Mouse (Mus musculus): Measurements from ENCODE around the gene AU040320. TPM values are rescaled to one million over a fixed set of nuclear protein-coding genes. Genes with fewer than 3 reads are reported as not detected.

Gene AU040320
- total RNA-seq, 2 experiments from 2014 or later: 21.7 to 24.3 TPM

DNA sequence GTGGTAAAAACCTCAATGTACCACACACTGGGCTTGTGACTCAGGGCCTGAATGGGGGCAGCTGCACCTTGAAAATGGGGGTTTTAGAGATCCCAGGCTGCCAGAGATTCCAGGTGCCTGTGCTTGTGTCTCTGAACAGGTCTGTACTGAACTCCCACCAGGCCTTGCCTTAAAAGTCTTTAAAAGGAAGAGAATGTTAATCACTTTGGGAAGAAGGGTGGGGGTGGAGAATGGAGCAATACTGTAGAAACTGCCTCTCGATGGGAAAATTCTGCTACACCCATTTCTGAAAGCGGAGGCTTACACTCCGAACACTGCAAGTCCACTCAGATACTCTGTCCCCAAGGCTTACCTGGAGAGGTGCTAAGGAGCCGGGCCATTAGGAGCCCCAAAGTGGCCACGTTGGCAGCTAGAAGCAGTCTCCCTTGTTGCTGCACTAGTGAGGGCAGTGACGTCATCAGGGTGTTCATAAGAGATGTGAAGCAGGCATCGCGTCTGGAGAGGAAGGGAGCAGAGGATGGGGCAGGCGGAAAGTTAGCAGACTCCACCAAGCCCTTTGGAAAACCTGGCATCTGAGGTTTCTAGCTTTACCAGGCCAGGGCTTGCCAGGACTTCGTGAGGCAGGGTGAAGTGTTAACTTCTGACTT, 7.0 kb upstream of the AU040320 start:
- no peak for DNase-seq
- intact Hi-C loops (cut with DNase I; ENCODE audit: low total_unique reads): loop anchor here (5.0 kb wide), 1 partner anchor 96 kb away; no protein-coding TSS in a partner anchor

DNA sequence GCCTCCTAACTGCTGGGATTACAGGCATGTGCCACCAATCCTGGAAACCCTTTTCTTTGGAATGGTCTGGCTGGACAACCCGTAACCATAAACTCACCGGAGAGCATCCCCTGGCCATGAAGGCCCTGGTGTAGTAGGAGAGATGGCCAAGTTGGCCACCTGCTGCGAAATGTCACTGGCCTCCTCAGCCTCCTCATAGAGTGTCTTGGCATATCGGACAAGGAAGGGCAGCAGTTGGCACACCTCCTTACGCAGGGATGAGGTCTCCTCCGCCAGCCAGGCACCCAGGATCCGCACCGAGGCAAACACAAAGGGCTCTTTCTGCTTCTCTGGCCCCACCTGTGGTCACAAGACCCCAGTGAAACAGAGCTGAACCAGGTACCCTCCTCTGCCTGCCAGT, 5.0 kb upstream of the AU040320 start:
- intact Hi-C loops (cut with DNase I; ENCODE audit: low total_unique reads): loop anchor here (5.0 kb wide), 1 partner anchor 94 kb away; no protein-coding TSS in a partner anchor
- DNase-seq: no peak

DNA sequence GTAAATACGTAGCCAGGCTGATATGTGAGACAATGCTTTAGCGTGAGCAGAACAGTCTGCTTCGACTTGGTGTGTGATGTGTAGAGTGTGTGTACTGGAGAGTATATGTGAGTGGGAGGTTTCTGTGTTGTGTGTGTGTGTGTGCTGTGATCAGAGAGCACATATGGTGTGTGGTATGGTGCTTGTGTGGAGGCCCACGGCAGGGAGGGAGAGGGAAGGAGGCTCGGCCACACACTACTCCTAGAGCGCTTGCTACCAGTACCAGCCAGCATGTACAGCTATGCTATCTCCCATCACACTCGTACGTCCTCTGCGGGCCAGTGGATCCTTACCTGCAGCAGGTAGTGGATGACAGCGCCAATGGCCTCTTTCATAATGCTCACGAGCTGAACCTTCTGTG, 3.8 kb upstream of the AU040320 start:
- intact Hi-C loops (cut with DNase I; ENCODE audit: low total_unique reads): loop anchor here (5.0 kb wide), 1 partner anchor 93 kb away; no protein-coding TSS in a partner anchor
- no peak for DNase-seq

DNA sequence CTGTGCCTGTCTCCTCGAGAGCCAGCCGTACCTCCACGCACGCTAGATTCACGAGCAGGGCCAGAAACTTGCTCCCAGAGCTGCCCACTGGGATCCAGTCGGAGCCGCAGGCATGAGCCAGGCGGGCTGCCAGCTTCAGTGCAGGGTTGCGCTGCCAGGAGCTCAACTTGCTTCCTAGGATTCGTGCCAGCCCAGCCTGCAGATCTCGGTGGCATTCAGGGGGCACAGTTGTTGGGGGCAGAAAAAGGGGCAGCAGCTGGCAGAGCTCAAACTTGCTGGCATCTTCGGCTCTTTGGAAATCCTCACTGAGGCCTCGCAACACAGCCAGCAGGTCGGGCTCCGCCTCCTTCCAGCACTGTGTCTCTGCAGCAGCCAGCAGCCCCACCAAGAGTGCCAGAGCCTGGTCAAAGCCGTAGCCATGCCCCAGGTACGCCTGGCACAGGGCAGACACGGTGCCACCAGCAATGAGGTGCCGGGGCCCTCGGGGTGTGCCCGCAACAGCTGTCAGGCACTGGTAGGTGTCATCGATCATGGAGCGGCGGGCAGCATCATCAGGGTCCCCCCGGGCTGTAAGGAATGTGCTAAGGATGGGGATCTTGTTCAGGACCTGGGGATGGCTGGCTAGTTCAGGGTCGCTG, 3.2 kb upstream of the AU040320 start:
- peak; percentile 79 for DNase-seq
- intact Hi-C loops (cut with DNase I; ENCODE audit: low total_unique reads): no loop called here

DNA sequence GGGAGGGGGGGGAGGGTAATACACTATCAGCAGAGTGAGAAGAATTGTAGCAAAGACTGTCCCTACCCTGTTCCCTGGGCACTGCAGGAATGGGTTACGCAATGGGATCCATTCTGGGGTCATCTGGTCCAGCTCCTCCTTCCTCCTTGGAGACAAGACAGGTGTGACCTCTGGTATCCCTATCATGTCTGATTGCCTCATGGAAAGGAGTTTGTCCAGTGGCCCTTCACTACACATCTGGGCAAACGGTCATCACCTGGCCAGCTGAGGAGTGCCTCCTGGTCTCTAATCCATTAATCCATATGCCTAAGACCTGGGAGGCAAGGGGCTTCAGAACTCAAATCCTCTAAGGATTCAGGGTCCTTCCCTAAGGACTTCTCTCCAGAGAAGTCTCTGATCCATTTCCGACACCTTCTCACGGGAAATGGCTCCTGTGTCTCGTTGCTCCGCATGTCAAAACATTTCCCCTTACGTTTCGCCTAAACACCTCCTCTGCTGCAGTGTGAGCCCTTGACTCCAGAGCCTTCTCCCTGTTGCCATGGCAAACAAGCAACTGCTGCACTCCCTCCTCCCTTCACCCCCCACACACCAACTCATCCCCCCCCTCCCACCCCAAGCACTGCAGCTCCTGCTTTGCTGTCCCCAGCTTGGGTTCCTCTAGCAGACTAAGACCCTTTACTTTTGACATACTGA, 2.3 kb upstream of the AU040320 start:
- intact Hi-C loops (cut with DNase I; ENCODE audit: low total_unique reads): no loop called here
- no peak for DNase-seq

DNA sequence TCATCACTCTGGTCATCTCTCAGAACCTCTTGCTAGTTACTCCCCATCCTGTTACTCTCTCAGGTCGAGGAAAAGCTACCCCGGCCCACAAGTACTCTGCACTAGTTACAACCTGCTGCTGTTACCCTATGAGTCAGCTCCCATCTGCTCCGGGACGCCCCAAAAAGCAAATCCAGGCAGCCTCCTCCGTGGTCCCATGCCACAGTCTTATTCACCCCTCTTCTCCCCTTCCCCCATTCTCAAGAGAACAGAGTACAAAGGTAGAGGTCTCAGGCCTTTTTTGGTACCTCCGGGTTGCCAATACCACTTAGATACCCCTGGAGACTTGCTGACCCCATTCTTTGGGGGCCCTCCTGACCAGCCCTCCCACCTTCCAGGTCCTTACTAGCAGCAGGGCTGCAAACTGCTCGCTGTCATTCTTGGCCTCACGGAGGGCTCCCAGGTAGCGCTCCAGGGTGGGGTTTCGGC, 1.8 kb upstream of the AU040320 start:
- no peak for DNase-seq
- intact Hi-C loops (cut with DNase I; ENCODE audit: low total_unique reads): no loop called here

DNA sequence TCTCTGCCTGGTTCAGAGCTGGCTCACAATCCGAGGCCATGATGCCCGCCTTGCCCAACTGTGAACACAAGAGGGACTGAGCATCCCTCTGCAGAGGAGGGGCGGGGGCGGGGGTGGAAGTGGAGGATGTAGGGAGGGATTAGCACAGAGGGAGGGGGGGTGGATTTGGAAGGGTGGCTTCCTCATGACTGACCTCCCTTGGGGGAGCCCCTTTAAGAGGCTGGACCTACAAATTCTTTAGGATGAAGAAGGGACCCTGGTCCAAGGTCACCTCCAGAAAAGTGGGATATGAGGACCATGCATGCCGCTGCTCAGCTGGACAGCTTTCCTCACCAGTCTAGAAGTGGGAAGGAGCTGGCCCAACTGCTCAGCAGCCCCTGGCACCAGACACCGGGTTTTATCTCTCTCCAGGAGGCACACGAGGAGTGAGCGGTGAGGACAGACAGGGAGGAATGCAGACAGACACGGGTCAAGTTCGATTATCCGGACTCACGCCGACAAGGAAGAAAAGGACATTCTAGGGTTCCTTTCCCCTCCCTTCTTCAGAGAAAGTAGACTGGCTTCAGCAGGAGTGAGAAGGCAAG, 1.2 kb upstream of the AU040320 start:
- no peak for DNase-seq
- intact Hi-C loops (cut with DNase I; ENCODE audit: low total_unique reads): no loop called here

DNA sequence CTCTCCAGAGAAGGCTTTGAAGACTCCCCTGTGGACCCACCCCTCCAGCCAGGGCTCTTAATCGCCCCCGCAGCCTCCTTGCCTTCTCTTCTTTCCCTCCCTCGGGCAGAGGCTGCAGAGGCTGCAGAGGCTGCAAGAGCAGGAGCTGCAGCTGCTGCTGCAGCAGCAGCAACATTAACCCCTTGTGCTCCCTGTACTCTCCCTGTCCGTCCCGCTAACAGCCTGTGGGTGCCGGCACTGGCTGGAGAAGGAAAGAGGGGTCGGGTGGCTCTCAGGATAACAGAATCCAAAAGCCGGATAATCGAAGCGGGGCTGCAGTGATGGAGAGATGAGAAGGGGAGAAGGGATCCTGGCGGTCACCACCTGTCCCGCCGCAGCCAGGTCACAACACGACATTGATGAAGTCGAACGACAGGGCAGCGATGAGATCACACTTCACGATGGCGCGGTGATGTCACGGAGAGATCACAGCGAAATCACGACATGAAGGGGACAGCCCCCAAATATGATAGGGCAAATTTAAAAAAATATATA, 669 bp upstream of the AU040320 start:
- intact Hi-C loops (cut with DNase I; ENCODE audit: low total_unique reads): no loop called here
- DNase-seq: no peak

DNA sequence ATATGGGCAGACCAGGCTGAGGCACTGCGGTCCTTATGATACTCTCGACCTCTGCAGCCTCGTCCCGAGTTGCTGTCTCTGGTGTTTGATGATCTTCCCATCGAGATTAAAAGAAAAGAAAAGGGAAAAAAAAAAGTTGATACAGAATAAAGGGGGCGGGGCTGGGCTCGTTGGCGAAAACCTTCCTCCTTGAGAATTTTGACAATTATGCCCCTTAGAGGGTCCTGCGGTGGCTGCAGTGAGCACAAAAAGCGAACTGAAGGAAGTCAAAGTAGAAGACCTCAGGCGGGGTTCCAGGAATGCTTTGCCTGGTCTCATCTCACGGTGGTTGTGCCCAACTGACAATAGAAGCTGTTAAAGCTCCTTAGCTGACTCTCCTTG, 877 bp downstream of the AU040320 start:
- intact Hi-C loops (cut with DNase I; ENCODE audit: low total_unique reads): no loop called here
- DNase-seq: no peak

DNA sequence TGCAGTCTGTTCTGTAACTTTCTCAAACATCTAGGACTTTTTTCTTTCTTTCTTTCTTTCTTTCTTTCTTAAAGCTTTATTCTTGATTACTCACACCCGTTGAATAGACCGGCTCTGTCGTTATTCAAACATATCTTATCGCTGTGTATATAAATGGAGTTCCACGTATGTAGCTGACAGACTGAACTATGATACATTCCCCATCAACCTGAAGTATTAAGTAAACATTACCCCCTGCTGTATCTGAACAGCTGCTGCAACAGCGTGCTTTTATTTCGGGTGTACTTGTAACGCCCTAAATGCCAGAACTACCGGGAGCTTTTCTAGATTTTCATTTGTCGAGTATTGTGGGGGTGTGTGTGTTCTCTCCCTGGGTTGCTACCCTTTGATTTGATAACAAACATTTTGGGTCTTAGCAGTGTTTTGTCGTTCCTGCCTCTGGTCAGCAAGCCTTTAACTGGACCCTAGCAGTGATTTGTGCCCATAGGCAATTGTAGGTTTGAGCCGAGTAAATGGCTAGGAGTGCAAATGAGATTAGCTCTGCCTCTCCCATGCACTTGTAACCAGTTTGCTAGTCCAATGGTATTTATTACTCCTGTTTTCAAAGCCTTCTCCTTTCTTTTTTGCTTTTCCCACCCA, 1.5 kb downstream of the AU040320 start:
- DNase-seq: no peak
- intact Hi-C loops (cut with DNase I; ENCODE audit: low total_unique reads): no loop called here

DNA sequence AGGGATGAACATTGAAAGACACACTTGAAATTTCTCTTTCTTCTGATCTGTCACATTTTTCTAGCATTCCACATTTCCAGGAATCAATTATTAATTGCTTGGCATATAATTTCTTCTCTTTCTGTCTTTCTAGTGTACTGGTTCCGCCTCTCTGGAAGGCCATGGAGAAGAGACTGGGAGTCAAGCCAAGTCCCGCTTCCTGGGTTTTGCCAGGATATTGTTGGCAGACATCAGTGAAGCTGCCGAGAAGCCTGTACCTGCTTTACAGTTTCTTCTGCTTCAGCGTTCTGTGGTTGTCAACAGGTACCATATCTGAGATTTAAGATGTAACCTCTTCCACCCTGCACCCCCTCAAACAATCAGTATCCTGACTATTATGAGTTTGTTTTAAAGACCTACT, 3.4 kb downstream of the AU040320 start:
- intact Hi-C loops (cut with DNase I; ENCODE audit: low total_unique reads): no loop called here
- DNase-seq: no peak

DNA sequence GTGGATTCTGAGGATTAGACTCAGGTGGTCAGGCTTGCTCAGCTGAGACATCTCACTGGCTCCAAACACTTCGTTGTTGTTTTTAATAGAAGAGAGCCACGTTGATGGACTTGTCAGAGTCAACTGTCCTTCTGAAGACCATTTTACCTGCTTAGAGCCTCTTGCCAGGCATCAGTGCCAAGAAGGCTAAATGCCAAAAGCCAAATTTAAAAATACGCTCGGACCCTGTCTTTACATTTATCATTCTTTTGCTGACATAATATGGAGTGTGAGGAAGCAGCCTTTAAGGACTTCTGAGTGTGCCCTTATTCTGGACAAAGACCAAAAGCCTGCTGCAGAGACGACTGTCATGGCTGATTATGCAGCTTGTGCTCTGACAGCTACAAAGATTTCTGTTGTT, 5.0 kb downstream of the AU040320 start:
- intact Hi-C loops (cut with DNase I; ENCODE audit: low total_unique reads): no loop called here
- no peak for DNase-seq

DNA sequence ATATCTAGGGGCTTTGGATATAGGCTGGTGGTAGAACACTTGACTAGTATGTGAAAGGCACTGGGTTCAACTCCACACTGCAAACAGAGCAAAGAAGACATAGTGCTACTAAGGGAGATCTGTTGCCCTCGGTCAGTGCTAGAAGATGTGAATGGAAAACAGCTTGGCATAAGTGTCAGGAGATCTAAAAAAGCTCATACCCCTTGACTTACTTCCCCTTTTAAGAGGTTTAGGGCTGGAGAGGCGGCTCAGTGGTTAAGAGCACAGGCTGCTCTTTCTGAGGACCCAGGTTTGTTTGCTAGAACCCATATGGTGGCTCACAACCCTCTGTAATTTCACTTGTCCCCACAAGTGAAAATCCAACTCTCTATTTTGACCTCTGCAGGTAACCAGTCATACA, 6.1 kb downstream of the AU040320 start:
- intact Hi-C loops (cut with DNase I; ENCODE audit: low total_unique reads): no loop called here
- DNase-seq: no peak

DNA sequence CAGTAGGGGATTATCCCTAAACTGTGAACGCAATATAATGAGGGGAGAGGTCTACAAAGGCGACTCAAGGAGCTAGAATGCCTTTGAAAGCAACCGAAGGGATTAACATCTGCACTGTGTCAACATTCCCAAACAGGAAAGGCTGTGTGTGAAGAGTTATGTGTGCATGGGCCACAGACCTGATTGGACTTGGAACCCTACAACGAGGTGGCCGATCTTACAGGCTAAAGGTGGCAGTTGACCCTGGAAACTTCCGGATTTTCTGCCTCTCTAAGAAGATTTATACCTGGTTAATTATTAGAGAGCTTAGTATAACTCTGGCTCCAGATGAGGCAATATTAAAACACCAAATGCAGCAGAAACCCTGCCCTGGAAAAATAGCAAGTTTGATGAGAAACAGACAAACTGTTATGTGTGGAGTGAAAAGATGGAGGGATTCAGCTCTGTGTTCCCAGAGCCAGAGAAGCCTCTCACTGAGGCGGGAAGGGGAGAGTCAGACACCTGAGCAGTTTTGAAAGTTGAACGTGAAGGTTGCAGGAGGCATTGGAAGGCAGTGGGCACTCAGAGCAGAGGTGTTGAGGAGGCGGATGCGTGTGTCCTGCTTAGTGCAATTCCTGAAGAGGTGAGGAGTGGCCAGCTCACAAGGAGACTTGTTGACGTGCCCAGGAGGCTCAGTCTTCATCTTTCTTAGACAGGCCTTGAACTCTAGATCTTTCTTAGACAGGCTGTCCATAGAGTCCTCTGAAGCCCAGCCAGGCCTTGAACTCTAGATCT, 9.4 kb downstream of the AU040320 start:
- intact Hi-C loops (cut with DNase I; ENCODE audit: low total_unique reads): no loop called here

DNA sequence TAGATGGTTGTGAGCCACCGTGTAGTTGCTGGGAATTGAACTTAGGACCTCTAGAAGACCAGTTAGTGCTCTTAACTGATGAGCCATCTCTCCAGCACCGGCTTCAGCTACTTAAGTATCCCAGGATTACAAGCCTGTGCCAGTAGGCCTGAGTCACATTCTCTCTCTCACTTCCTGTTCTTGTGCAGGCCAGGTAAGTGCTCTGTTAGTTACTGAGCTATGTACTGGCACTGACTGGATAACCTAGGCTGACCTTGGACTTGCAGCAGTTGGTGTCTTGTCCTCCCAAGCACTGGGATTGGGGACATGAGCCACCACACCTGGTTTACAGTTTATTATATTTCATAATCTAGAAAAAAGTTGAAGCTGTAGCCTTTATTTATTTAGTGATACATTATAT, 10.1 kb downstream of the AU040320 start:
- intact Hi-C loops (cut with DNase I; ENCODE audit: low total_unique reads): no loop called here
- DNase-seq: no peak

More for the DNA sequence above, 9.4 kb downstream of the AU040320 start:
- DNase-seq: no peak

DNA sequence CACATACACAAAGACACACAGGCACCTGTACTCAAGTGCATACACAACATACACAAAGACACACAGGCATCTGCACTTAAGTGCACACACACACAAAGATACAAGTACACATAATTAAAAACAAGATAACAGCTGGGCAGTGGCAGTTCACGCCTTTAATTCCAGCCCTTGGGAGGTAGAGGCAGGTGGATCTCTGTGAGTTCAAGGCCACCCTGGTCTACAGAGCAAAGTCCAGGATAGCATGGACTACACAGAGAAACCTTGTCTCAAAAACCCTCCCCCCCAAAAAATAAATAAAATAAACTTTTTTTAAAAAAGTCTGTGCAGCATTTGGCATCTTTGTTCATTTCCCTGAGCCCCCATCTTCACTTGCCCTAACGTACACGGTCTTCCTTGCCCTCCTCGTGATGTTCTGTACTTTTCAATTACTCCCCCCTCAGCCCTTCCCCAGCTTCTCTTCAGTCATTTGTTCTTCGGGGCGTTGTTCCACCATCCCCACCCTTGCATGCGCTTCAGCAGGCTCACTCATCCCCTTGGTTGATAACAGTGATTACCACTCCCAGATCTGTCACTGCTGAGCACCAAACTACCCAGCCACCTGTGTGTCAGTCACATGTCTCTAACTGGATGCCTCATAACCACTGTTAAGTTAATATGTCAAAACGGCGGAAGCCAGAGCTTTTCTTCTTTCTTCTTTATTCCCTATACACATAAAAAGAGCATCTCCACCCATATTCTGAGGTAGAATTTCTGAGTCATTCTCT, 16.6 kb downstream of the AU040320 start:
- DNase-seq: no peak
- intact Hi-C loops (cut with DNase I; ENCODE audit: low total_unique reads): no loop called here

DNA sequence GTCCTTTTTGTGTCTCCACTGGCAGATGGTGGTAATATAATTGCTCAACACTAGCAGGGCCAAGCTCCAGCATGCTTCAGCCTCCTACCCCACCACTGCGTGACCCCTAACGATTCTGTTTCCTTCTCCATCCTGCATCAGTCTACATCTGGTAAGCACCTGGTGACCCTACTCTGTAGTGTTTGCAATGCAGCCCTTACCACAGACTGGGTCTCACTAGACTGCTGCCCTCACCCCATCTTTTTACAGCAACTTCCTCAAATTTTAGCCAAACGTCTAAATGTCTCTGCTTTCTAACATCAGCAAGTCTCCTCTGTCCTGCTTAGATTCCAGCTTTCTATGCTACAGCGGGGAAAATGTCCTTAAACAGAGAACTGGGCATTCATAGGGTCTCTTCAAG, 17.5 kb downstream of the AU040320 start:
- intact Hi-C loops (cut with DNase I; ENCODE audit: low total_unique reads): no loop called here
- DNase-seq: no peak

DNA sequence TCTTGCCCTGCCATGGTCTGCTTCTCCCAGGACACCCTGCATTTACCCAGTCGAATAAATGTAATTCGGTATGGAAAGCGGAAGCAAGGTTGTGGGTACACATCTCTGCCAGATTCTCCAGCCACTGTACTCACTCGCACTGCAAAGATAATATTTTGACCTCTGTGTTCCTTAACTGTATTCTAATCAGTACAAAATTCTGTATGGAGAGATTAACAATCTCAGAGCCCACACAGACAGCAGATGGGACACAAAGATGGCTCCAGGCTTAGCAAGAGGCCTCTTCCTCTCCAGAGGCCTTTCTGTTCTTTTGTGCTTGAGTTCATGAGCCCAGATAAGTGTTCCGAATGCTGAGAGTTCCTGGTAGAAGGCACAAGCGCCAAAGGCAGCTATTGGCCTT, 20.5 kb downstream of the AU040320 start:
- intact Hi-C loops (cut with DNase I; ENCODE audit: low total_unique reads): no loop called here
- DNase-seq: no peak

Measured in gastrocnemius, postnatal 14 days (tissue).